Mouse (Mus musculus) R1 (cell line): Measurements from ENCODE around the gene Gtpbp4.
"Not testable (repeated sequence)": the region's sequence is repeated elsewhere in the genome, so short reads cannot be mapped to it uniquely, and the experiment has no call there.

Experiments
- DNase-seq: peaks from one replicate; pipeline ENCODE4 v3.0.0-alpha.2; 2018; ENCODE audit warnings: low read depth, low spot score

Gtpbp4 gene

GRCm38 (mm10) chr13:8995990-8996786, at the start of gene Gtpbp4:
Gtpbp4 (minus strand) TSS chr13:8996083.
- DNase-seq, result peak; percentile 98

GRCm38 (mm10) chr13:9044731-9045130, 48.8 kb upstream of the Gtpbp4 start:
- peak; percentile 69 for DNase-seq

- no peak for DNase-seq
These were observed 47.6 kb upstream of the Gtpbp4 start for GRCm38 (mm10) chr13:9043289-9044049.

- DNase-seq, result no peak
These were observed 44.7 kb upstream of the Gtpbp4 start for GRCm38 (mm10) chr13:9040626-9041025.

- DNase-seq, result no peak
These were observed 36.2 kb upstream of the Gtpbp4 start for GRCm38 (mm10) chr13:9031996-9032661.

GRCm38 (mm10) chr13:9030364-9030763, 34.5 kb upstream of the Gtpbp4 start:
- no peak for DNase-seq

- DNase-seq, result no peak
These were observed 31.4 kb upstream of the Gtpbp4 start for GRCm38 (mm10) chr13:9027251-9027650.

- DNase-seq, result no peak
These were observed 26.7 kb upstream of the Gtpbp4 start for GRCm38 (mm10) chr13:9022623-9023022.

GRCm38 (mm10) chr13:9021556-9021955, 25.7 kb upstream of the Gtpbp4 start:
- no peak for DNase-seq

GRCm38 (mm10) chr13:9019713-9020112, 23.8 kb upstream of the Gtpbp4 start:
- no peak for DNase-seq

GRCm38 (mm10) chr13:9018974-9019587, 23.2 kb upstream of the Gtpbp4 start:
- no peak for DNase-seq

GRCm38 (mm10) chr13:9017190-9017589, 21.3 kb upstream of the Gtpbp4 start:
- DNase-seq, result peak; percentile 85

GRCm38 (mm10) chr13:9014431-9014830, 18.5 kb upstream of the Gtpbp4 start:
- DNase-seq, result peak; percentile 39

- peak; percentile 63 for DNase-seq
These were observed 17.6 kb upstream of the Gtpbp4 start for GRCm38 (mm10) chr13:9013483-9013882.

- peak; percentile 87 for DNase-seq
These were observed 15.9 kb upstream of the Gtpbp4 start for GRCm38 (mm10) chr13:9011596-9012350.

- DNase-seq, result no peak
These were observed 7.4 kb upstream of the Gtpbp4 start for GRCm38 (mm10) chr13:9003306-9003705.

- DNase-seq, result no peak
These were observed 3.6 kb upstream of the Gtpbp4 start for GRCm38 (mm10) chr13:8999464-8999863.

- DNase-seq, result not testable (repeated sequence)
These were observed 1.3 kb upstream of the Gtpbp4 start for GRCm38 (mm10) chr13:8997221-8997620.

GRCm38 (mm10) chr13:8995159-8995989, 509 bp downstream of the Gtpbp4 start:
- peak; percentile 88 for DNase-seq

GRCm38 (mm10) chr13:8992231-8992630, 3.7 kb downstream of the Gtpbp4 start:
- peak; percentile 41 for DNase-seq
